Mouse (Mus musculus): ENCODE data around the gene Crb1. TPM values are rescaled to one million over a fixed set of nuclear protein-coding genes. Genes with fewer than 3 reads are reported as not detected.
"Not testable (repeated sequence)": the region's sequence is repeated elsewhere in the genome, so short reads cannot be mapped to it uniquely, and the experiment has no call there.

Crb1 gene
- polyA plus RNA-seq, 1 experiment: 0.08 TPM

GRCm38 (mm10) chr1:139325378-139325777 lies 51.5 kb downstream of the Crb1 start:
- Histone ChIP-seq H3ac (ENCODE audit: control insufficient read depth, insufficient read length) (no peak overlapping the region), H3K27me3 (ENCODE audit: control insufficient read depth, insufficient read depth, insufficient read length) (no peaks in the 10 kb centered on the region), H3K4me2 (ENCODE audit: low read depth) (peak overlapping the region; percentile 2), H3K79me2 (ENCODE audit: control insufficient read depth, insufficient read depth) (no peaks in the 10 kb centered on the region), H3K4me3 (no peak overlapping the region), H3K36me3 (ENCODE audit: control insufficient read depth, insufficient read depth) (no peaks in the 10 kb centered on the region)
- TF ChIP-seq CEBPB (IDR thresholded peaks at IDR 0.05; ENCODE audit: insufficient read depth, poor library complexity, severe bottlenecking): no peak
- TF ChIP-seq MYOG (IDR thresholded peaks at IDR 0.05; ENCODE audit: control insufficient read depth in 1 of 3, insufficient read depth in 1 of 3, insufficient read length in 2 of 3, low read depth in 2 of 3): no peak
- TF ChIP-seq E2F4 (IDR thresholded peaks at IDR 0.05; ENCODE audit: insufficient read depth): no peak
- TF ChIP-seq POLR2A (IDR thresholded peaks at IDR 0.05; ENCODE audit: insufficient read length, low read depth): no peak
- TF ChIP-seq POLR2AphosphoS2 (IDR thresholded peaks at IDR 0.05; ENCODE audit: insufficient read length, low read depth): no peak
- no peak for TF ChIP-seq REST (IDR thresholded peaks at IDR 0.05; ENCODE audit: insufficient read depth, insufficient read length)
- no peak for TF ChIP-seq USF1 (IDR thresholded peaks at IDR 0.05; ENCODE audit: low read depth)
- TF ChIP-seq MAX (IDR thresholded peaks at IDR 0.05; ENCODE audit: low read depth): no peak
- TF ChIP-seq MYOD1 (IDR thresholded peaks at IDR 0.05; ENCODE audit: control insufficient read depth in 1 of 3, insufficient read length in 2 of 3, low read depth in 2 of 3): no peak
- TF ChIP-seq TCF3 (IDR thresholded peaks at IDR 0.05; ENCODE audit: insufficient read length, low read depth): no peak
- TF ChIP-seq SRF (IDR thresholded peaks at IDR 0.05; ENCODE audit: control insufficient read depth, insufficient read length, low read depth): no peak
- no peak for TF ChIP-seq TCF12 (IDR thresholded peaks at IDR 0.05; ENCODE audit: insufficient read depth, poor library complexity, severe bottlenecking)

GRCm38 (mm10) chr1:139319798-139320197 lies 57.1 kb downstream of the Crb1 start:
- Histone ChIP-seq H3ac (ENCODE audit: control insufficient read depth, insufficient read length) (no peak overlapping the region), H3K4me2 (ENCODE audit: low read depth) (no peak overlapping the region), H3K4me3 (no peak overlapping the region), H3K36me3 (ENCODE audit: control insufficient read depth, insufficient read depth) (no peaks in the 10 kb centered on the region), H3K27me3 (ENCODE audit: control insufficient read depth, insufficient read depth, insufficient read length) (no peaks in the 10 kb centered on the region), H3K79me2 (ENCODE audit: control insufficient read depth, insufficient read depth) (no peaks in the 10 kb centered on the region)
- no peak for TF ChIP-seq USF1 (IDR thresholded peaks at IDR 0.05; ENCODE audit: low read depth)
- no peak for TF ChIP-seq TCF3 (IDR thresholded peaks at IDR 0.05; ENCODE audit: insufficient read length, low read depth)
- no peak for TF ChIP-seq E2F4 (IDR thresholded peaks at IDR 0.05; ENCODE audit: insufficient read depth)
- TF ChIP-seq REST (IDR thresholded peaks at IDR 0.05; ENCODE audit: insufficient read depth, insufficient read length): no peak
- TF ChIP-seq MYOD1 (IDR thresholded peaks at IDR 0.05; ENCODE audit: control insufficient read depth in 1 of 3, insufficient read length in 2 of 3, low read depth in 2 of 3): no peak
- no peak for TF ChIP-seq POLR2AphosphoS2 (IDR thresholded peaks at IDR 0.05; ENCODE audit: insufficient read length, low read depth)
- no peak for TF ChIP-seq POLR2A (IDR thresholded peaks at IDR 0.05; ENCODE audit: insufficient read length, low read depth)
- no peak for TF ChIP-seq MYOG (IDR thresholded peaks at IDR 0.05; ENCODE audit: control insufficient read depth in 1 of 3, insufficient read depth in 1 of 3, insufficient read length in 2 of 3, low read depth in 2 of 3)
- no peak for TF ChIP-seq TCF12 (IDR thresholded peaks at IDR 0.05; ENCODE audit: insufficient read depth, poor library complexity, severe bottlenecking)
- no peak for TF ChIP-seq CEBPB (IDR thresholded peaks at IDR 0.05; ENCODE audit: insufficient read depth, poor library complexity, severe bottlenecking)
- no peak for TF ChIP-seq MAX (IDR thresholded peaks at IDR 0.05; ENCODE audit: low read depth)
- TF ChIP-seq SRF (IDR thresholded peaks at IDR 0.05; ENCODE audit: control insufficient read depth, insufficient read length, low read depth): no peak

GRCm38 (mm10) chr1:139314297-139314874 lies 62.5 kb downstream of the Crb1 start:
- Histone ChIP-seq H3K36me3 (ENCODE audit: control insufficient read depth, insufficient read depth) (no peaks in the 10 kb centered on the region), H3K4me3 (no peak overlapping the region), H3ac (ENCODE audit: control insufficient read depth, insufficient read length) (no peak overlapping the region), H3K4me2 (ENCODE audit: low read depth) (no peak overlapping the region), H3K27me3 (ENCODE audit: control insufficient read depth, insufficient read depth, insufficient read length) (no peaks in the 10 kb centered on the region), H3K79me2 (ENCODE audit: control insufficient read depth, insufficient read depth) (no peaks in the 10 kb centered on the region)
- TF ChIP-seq MAX (IDR thresholded peaks at IDR 0.05; ENCODE audit: low read depth) (no peak), TCF12 (IDR thresholded peaks at IDR 0.05; ENCODE audit: insufficient read depth, poor library complexity, severe bottlenecking) (no peak)

GRCm38 (mm10) chr1:139308915-139309314 lies 68.0 kb downstream of the Crb1 start:
- Histone ChIP-seq H3K4me2 (ENCODE audit: low read depth) (no peak overlapping the region), H3K79me2 (ENCODE audit: control insufficient read depth, insufficient read depth) (no peaks in the 10 kb centered on the region), H3K4me3 (no peak overlapping the region), H3K36me3 (ENCODE audit: control insufficient read depth, insufficient read depth) (no peaks in the 10 kb centered on the region), H3ac (ENCODE audit: control insufficient read depth, insufficient read length) (no peak overlapping the region), H3K27me3 (ENCODE audit: control insufficient read depth, insufficient read depth, insufficient read length) (no peaks in the 10 kb centered on the region)
- no peak for TF ChIP-seq MYOG (IDR thresholded peaks at IDR 0.05; ENCODE audit: control insufficient read depth in 1 of 3, insufficient read depth in 1 of 3, insufficient read length in 2 of 3, low read depth in 2 of 3)
- no peak for TF ChIP-seq E2F4 (IDR thresholded peaks at IDR 0.05; ENCODE audit: insufficient read depth)
- no peak for TF ChIP-seq CEBPB (IDR thresholded peaks at IDR 0.05; ENCODE audit: insufficient read depth, poor library complexity, severe bottlenecking)
- no peak for TF ChIP-seq POLR2AphosphoS2 (IDR thresholded peaks at IDR 0.05; ENCODE audit: insufficient read length, low read depth)
- no peak for TF ChIP-seq SRF (IDR thresholded peaks at IDR 0.05; ENCODE audit: control insufficient read depth, insufficient read length, low read depth)
- no peak for TF ChIP-seq MAX (IDR thresholded peaks at IDR 0.05; ENCODE audit: low read depth)
- no peak for TF ChIP-seq MYOD1 (IDR thresholded peaks at IDR 0.05; ENCODE audit: control insufficient read depth in 1 of 3, insufficient read length in 2 of 3, low read depth in 2 of 3)
- TF ChIP-seq USF1 (IDR thresholded peaks at IDR 0.05; ENCODE audit: low read depth): no peak
- TF ChIP-seq REST (IDR thresholded peaks at IDR 0.05; ENCODE audit: insufficient read depth, insufficient read length): no peak
- TF ChIP-seq TCF12 (IDR thresholded peaks at IDR 0.05; ENCODE audit: insufficient read depth, poor library complexity, severe bottlenecking): no peak
- no peak for TF ChIP-seq POLR2A (IDR thresholded peaks at IDR 0.05; ENCODE audit: insufficient read length, low read depth)
- no peak for TF ChIP-seq TCF3 (IDR thresholded peaks at IDR 0.05; ENCODE audit: insufficient read length, low read depth)

GRCm38 (mm10) chr1:139302519-139302918 lies 74.4 kb downstream of the Crb1 start:
- H3K4me3 ChIP-seq; H3K4me2 ChIP-seq (ENCODE audit: low read depth); H3ac ChIP-seq (ENCODE audit: control insufficient read depth, insufficient read length); H3K36me3 ChIP-seq (ENCODE audit: control insufficient read depth, insufficient read depth); H3K27me3 ChIP-seq (ENCODE audit: control insufficient read depth, insufficient read depth, insufficient read length); H3K79me2 ChIP-seq (ENCODE audit: control insufficient read depth, insufficient read depth): not testable (repeated sequence)
